Mouse (Mus musculus) right cerebral cortex, postnatal 14 days (tissue): ENCODE data around the gene Ccdc28a.

Experiments used
- DNase-seq: peaks from one replicate; pipeline ENCODE4 v3.0.0; 2022

Gene Ccdc28a

GRCm38 (mm10) chr10:18234560-18235401 is at the start of gene Ccdc28a:
TSS of gene Ccdc28a (minus strand) at chr10:18234998.
- peak; percentile 92 for DNase-seq

- no peak for DNase-seq
These were observed 49.2 kb upstream of the Ccdc28a start for GRCm38 (mm10) chr10:18283991-18284390.

- no peak for DNase-seq
These were observed 41.4 kb upstream of the Ccdc28a start for GRCm38 (mm10) chr10:18276090-18276734.

GRCm38 (mm10) chr10:18251345-18251744 is 16.5 kb upstream of the Ccdc28a start:
- no peak for DNase-seq

GRCm38 (mm10) chr10:18243614-18244013 is 8.8 kb upstream of the Ccdc28a start:
- no peak for DNase-seq

- DNase-seq: no peak
These were observed 2.4 kb upstream of the Ccdc28a start for GRCm38 (mm10) chr10:18237191-18237590.

- no peak for DNase-seq
These were observed 1.6 kb upstream of the Ccdc28a start for GRCm38 (mm10) chr10:18236328-18236927.

- DNase-seq: no peak
These were observed 577 bp upstream of the Ccdc28a start for GRCm38 (mm10) chr10:18235402-18235747.

GRCm38 (mm10) chr10:18233891-18234290 is 907 bp downstream of the Ccdc28a start:
- DNase-seq: no peak

- no peak for DNase-seq
These were observed 10.4 kb downstream of the Ccdc28a start for GRCm38 (mm10) chr10:18224386-18224785.

- DNase-seq: no peak
These were observed 15.4 kb downstream of the Ccdc28a start for GRCm38 (mm10) chr10:18219351-18219750.

- DNase-seq: no peak
These were observed 20.7 kb downstream of the Ccdc28a start for GRCm38 (mm10) chr10:18214124-18214523.

- DNase-seq: no peak
These were observed 21.4 kb downstream of the Ccdc28a start for GRCm38 (mm10) chr10:18213373-18213772.

GRCm38 (mm10) chr10:18210726-18211125 is 24.1 kb downstream of the Ccdc28a start, which contains the start of gene Ect2l:
TSS of gene Ect2l (minus strand) at chr10:18210890.
- peak; percentile 31 for DNase-seq

GRCm38 (mm10) chr10:18210119-18210518 is 24.7 kb downstream of the Ccdc28a start:
- DNase-seq: no peak

GRCm38 (mm10) chr10:18204067-18204466 is 30.7 kb downstream of the Ccdc28a start:
- no peak for DNase-seq

GRCm38 (mm10) chr10:18202401-18202800 is 32.4 kb downstream of the Ccdc28a start:
- no peak for DNase-seq

GRCm38 (mm10) chr10:18200656-18201055 is 34.1 kb downstream of the Ccdc28a start:
- DNase-seq: no peak

- no peak for DNase-seq
These were observed 34.9 kb downstream of the Ccdc28a start for GRCm38 (mm10) chr10:18199919-18200318.

- DNase-seq: no peak
These were observed 36.3 kb downstream of the Ccdc28a start for GRCm38 (mm10) chr10:18198286-18199015.

- peak; percentile 34 for DNase-seq
These were observed 37.4 kb downstream of the Ccdc28a start for GRCm38 (mm10) chr10:18197206-18197979.

GRCm38 (mm10) chr10:18194737-18195141 is 40.1 kb downstream of the Ccdc28a start:
- DNase-seq: no peak
